Comparison of ENCODE assay signal across 17 mouse cellular contexts in the genomic region with DNA sequence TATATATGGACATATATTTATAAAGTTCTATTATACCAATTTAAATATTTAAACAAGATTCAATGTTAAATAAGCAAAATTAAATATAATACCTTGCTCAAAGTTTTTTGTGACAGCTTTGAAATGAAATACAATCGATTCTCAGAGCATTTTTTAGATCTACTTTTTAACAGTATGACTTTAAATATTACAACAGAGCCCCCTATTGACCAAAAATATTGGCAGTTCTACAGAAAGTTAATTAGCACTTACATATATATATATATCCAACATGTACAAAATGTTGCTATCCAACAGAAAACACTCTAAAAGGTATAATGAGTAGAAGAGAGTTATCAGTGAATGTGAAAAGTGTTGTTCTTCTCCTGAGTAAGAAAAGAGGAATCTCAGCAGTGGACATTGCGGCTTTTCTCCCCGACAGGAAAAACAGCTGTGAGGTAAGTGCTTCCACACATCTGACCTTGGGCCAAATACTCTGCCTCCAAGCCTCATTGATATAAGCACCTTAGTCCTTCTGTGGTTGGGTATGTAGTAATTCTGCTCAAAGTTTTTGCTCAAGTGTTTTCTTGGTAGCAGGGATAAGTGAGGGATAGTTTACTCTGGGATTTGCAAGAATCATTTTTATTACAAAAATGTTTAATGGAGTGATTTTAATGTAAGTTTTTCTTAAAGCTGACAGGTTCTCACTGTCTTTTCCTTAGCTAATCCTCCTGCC. TPM values are rescaled to one million over a fixed set of nuclear protein-coding genes. Genes with fewer than 3 reads are reported as not detected.
DNase-seq lines count a peak whose midpoint lies in the region; ATAC-seq and TF ChIP-seq lines count a peak whose summit lies in the region.
"Had no signal": no experiment of that assay in that cellular context is flagged by ENCODE, and none has a peak within 500 bp of the region (broad histone marks: within the 10 kb centered on the region; RNA-seq: fewer than 3 reads in every experiment).

No protein-coding gene starts in this region.

- H3K27me3 ChIP-seq in intestine, postnatal 0 days (replicated peaks; ENCODE audit: control insufficient read depth, insufficient read depth, low read length) = no peaks in the 10 kb centered on the region
- no peaks in the 10 kb centered on the region for H3K27me3 ChIP-seq in intestine, embryonic 15.5 days (replicated peaks)
- H3K27me3 ChIP-seq in midbrain, postnatal 0 days (ENCODE audit: insufficient read depth, low read length) = no peaks in the 10 kb centered on the region
- H3K27me3 ChIP-seq in midbrain, embryonic 16.5 days (ENCODE audit: control insufficient read depth, insufficient read depth, low read depth, low read length) = no peaks in the 10 kb centered on the region
- H3K27me3 ChIP-seq in liver, embryonic 12.5 days (replicated peaks) = no peaks in the 10 kb centered on the region
- H3K27me3 ChIP-seq: embryonic facial prominence, embryonic 15.5 days had no signal

- H3K27ac ChIP-seq in intestine, postnatal 0 days (ENCODE audit: low read depth, low read length) = no peak overlapping the region
- H3K27ac ChIP-seq in intestine, embryonic 15.5 days = no peak overlapping the region
- no peak overlapping the region for H3K27ac ChIP-seq in midbrain, postnatal 0 days (ENCODE audit: low read depth, low read length)
- H3K27ac ChIP-seq in midbrain, embryonic 16.5 days (ENCODE audit: low read length) = no peak overlapping the region
- H3K27ac ChIP-seq in liver, embryonic 12.5 days = no peak overlapping the region
- H3K27ac ChIP-seq: embryonic facial prominence, embryonic 15.5 days had no signal

- H3K4me3 ChIP-seq in intestine, postnatal 0 days (ENCODE audit: low read depth, low read length) = no peak overlapping the region
- H3K4me3 ChIP-seq in intestine, embryonic 15.5 days (replicated peaks) = no peak overlapping the region
- H3K4me3 ChIP-seq in midbrain, postnatal 0 days (ENCODE audit: low read depth, low read length) = no peak overlapping the region
- no peak overlapping the region for H3K4me3 ChIP-seq in midbrain, embryonic 16.5 days (ENCODE audit: low read depth, low read length)
- no peak overlapping the region for H3K4me3 ChIP-seq in liver, embryonic 12.5 days
- H3K4me3 ChIP-seq: embryonic facial prominence, embryonic 15.5 days; myocyte had no signal

- 66% methylated on average over 3 of the region's 3 CpGs for WGBS in intestine, postnatal 0 days
- 68% methylated on average over 3 of the region's 3 CpGs for WGBS in intestine, embryonic 15.5 days
- WGBS in midbrain, postnatal 0 days = 69% methylated on average over 3 of the region's 3 CpGs
- WGBS in midbrain, embryonic 16.5 days = 71% methylated on average over 3 of the region's 3 CpGs
- WGBS in liver, embryonic 12.5 days (ENCODE audit: insufficient replicate concordance) = 76% methylated on average over 3 of the region's 3 CpGs

- no peak for ATAC-seq in CD4-positive, CD25-positive, alpha-beta regulatory T cell, adult 4 months
- ATAC-seq in intestine, postnatal 0 days = no peak
- no peak for ATAC-seq in intestine, embryonic 15.5 days
- ATAC-seq in midbrain, postnatal 0 days (ENCODE audit: low FRiP score) = no peak
- no peak for ATAC-seq in midbrain, embryonic 16.5 days
- ATAC-seq in liver, embryonic 12.5 days = no peak
- ATAC-seq: hindbrain, embryonic 16.5 days had no signal

- peak; percentile 21; the same call in 1 of the 2 replicates for TF ChIP-seq CTCF in intestine, postnatal 0 days (IDR thresholded peaks at IDR 0.05; ENCODE audit: low read depth)
- peak; percentile 57 for TF ChIP-seq CTCF in midbrain, postnatal 0 days (IDR thresholded peaks at IDR 0.05)

- DNase-seq in CD4-positive, CD25-positive, alpha-beta regulatory T cell, adult 2 months (ENCODE audit: low read depth, low spot score) = peak; percentile 26
- peak; percentile 68 for DNase-seq in midbrain, postnatal 0 days (ENCODE audit: low spot score)
- no peak for DNase-seq in right cerebral cortex, postnatal 4 days
- DNase-seq: cerebellum, adult 9-11 months; kidney, postnatal 25 days; liver had no signal

- no peak overlapping the region for H3K9ac ChIP-seq in intestine, postnatal 0 days (ENCODE audit: low read depth, low read length)
- no peak overlapping the region for H3K9ac ChIP-seq in intestine, embryonic 15.5 days
- H3K9ac ChIP-seq in midbrain, postnatal 0 days (replicated peaks; ENCODE audit: low read length, poor library complexity, severe bottlenecking) = no peak overlapping the region
- no peak overlapping the region for H3K9ac ChIP-seq in midbrain, embryonic 16.5 days (ENCODE audit: low read depth, low read length)
- H3K9ac ChIP-seq in liver, embryonic 12.5 days = no peak overlapping the region
- H3K9ac ChIP-seq: embryonic facial prominence, embryonic 15.5 days had no signal

- no peaks in the 10 kb centered on the region for H3K9me3 ChIP-seq in intestine, postnatal 0 days (ENCODE audit: control insufficient read depth)
- H3K9me3 ChIP-seq in intestine, embryonic 15.5 days = no peaks in the 10 kb centered on the region
- no peaks in the 10 kb centered on the region for H3K9me3 ChIP-seq in midbrain, postnatal 0 days (ENCODE audit: low read length)
- no peaks in the 10 kb centered on the region for H3K9me3 ChIP-seq in midbrain, embryonic 16.5 days (replicated peaks; ENCODE audit: control insufficient read depth, low read length, poor library complexity, severe bottlenecking)
- H3K9me3 ChIP-seq in liver, embryonic 12.5 days (replicated peaks) = no peaks in the 10 kb centered on the region
- H3K9me3 ChIP-seq: embryonic facial prominence, embryonic 15.5 days had no signal

- H3K36me3 ChIP-seq in intestine, postnatal 0 days (ENCODE audit: control insufficient read depth, insufficient read depth) = peaks cover 28% of the 10 kb centered on the region
- peaks cover 4% of the 10 kb centered on the region; the same call in 1 of the 2 replicates for H3K36me3 ChIP-seq in intestine, embryonic 15.5 days
- H3K36me3 ChIP-seq in midbrain, postnatal 0 days (ENCODE audit: insufficient read depth, low read length) = peaks cover 9% of the 10 kb centered on the region
- H3K36me3 ChIP-seq in midbrain, embryonic 16.5 days (ENCODE audit: control insufficient read depth, insufficient read depth, low read length) = peaks cover 6% of the 10 kb centered on the region; the same call in 1 of the 2 replicates
- peaks cover 41% of the 10 kb centered on the region for H3K36me3 ChIP-seq in liver, embryonic 12.5 days

- H3K4me1 ChIP-seq in intestine, postnatal 0 days (replicated peaks; ENCODE audit: control insufficient read depth, insufficient read depth, low read length) = no peaks in the 10 kb centered on the region
- H3K4me1 ChIP-seq in intestine, embryonic 15.5 days (replicated peaks) = no peaks in the 10 kb centered on the region
- no peaks in the 10 kb centered on the region for H3K4me1 ChIP-seq in midbrain, postnatal 0 days (ENCODE audit: insufficient read depth, low read length)
- no peaks in the 10 kb centered on the region for H3K4me1 ChIP-seq in midbrain, embryonic 16.5 days (ENCODE audit: control insufficient read depth, insufficient read depth, low read length)
- H3K4me1 ChIP-seq in liver, embryonic 12.5 days = no peaks in the 10 kb centered on the region
- H3K4me1 ChIP-seq: embryonic facial prominence, embryonic 15.5 days had no signal

- H3K4me2 ChIP-seq in intestine, postnatal 0 days (replicated peaks; ENCODE audit: low read depth) = no peak overlapping the region
- H3K4me2 ChIP-seq in intestine, embryonic 15.5 days (replicated peaks) = no peak overlapping the region
- H3K4me2 ChIP-seq in midbrain, postnatal 0 days (ENCODE audit: low read depth, low read length, poor library complexity, severe bottlenecking) = no peak overlapping the region
- H3K4me2 ChIP-seq in midbrain, embryonic 16.5 days (ENCODE audit: low read length) = no peak overlapping the region
- no peak overlapping the region for H3K4me2 ChIP-seq in liver, embryonic 12.5 days
- H3K4me2 ChIP-seq: embryonic facial prominence, embryonic 15.5 days had no signal

RNA-seq across cellular contexts. Expression of a gene that starts 22.1 kb away (rescaled TPM):
- polyA plus RNA-seq in CD4-positive, CD25-positive, alpha-beta regulatory T cell, adult 4 months (2017; shearing (Covaris generic)) = 10 to 100 TPM; 12.0 to 12.1 TPM
- polyA plus RNA-seq in intestine, postnatal 0 days (2015; fragmentation: Nextera tagmentation; extraction: Ambion mirVana) = 8.1 and 8.2 TPM in 2 replicates
- polyA plus RNA-seq in intestine, embryonic 15.5 days (2015; fragmentation: Nextera tagmentation; extraction: Ambion mirVana) = 15.0 and 17.7 TPM in 2 replicates
- 50.3 and 55.1 TPM in 2 replicates for total RNA-seq in midbrain, postnatal 0 days (2014; rRNA removed)
- polyA plus RNA-seq in midbrain, postnatal 0 days (2015; fragmentation: Nextera tagmentation; extraction: Ambion mirVana) = 11.5 and 14.8 TPM in 2 replicates
- polyA plus RNA-seq in midbrain, embryonic 16.5 days (2015; fragmentation: Nextera tagmentation; extraction: Ambion mirVana) = 19.2 and 21.6 TPM in 2 replicates
- 7.4 and 8.1 TPM in 2 replicates for polyA plus RNA-seq in liver, embryonic 12.5 days (2016; fragmentation: Nextera tagmentation; extraction: Ambion mirVana)

RNA-seq across cellular contexts. Expression of a gene that starts 47.3 kb away (rescaled TPM):
- polyA plus RNA-seq in CD4-positive, CD25-positive, alpha-beta regulatory T cell, adult 4 months (2017; shearing (Covaris generic)) = not detected
- not detected in 2 replicates for polyA plus RNA-seq in intestine, postnatal 0 days (2015; fragmentation: Nextera tagmentation; extraction: Ambion mirVana)
- polyA plus RNA-seq in intestine, embryonic 15.5 days (2015; fragmentation: Nextera tagmentation; extraction: Ambion mirVana) = 0.21 TPM in 1 of 2 replicates, not detected in the other
- total RNA-seq in midbrain, postnatal 0 days (2014; rRNA removed) = not detected in 2 replicates
- polyA plus RNA-seq in midbrain, postnatal 0 days (2015; fragmentation: Nextera tagmentation; extraction: Ambion mirVana) = not detected in 2 replicates
- not detected in 2 replicates for polyA plus RNA-seq in midbrain, embryonic 16.5 days (2015; fragmentation: Nextera tagmentation; extraction: Ambion mirVana)
- not detected in 2 replicates for polyA plus RNA-seq in liver, embryonic 12.5 days (2016; fragmentation: Nextera tagmentation; extraction: Ambion mirVana)
- polyA plus RNA-seq: heart, embryonic 16.5 days; myocyte; small intestine, adult 2 months; testis, adult 2 months had no signal
